Mouse (Mus musculus): ENCODE data around the gene Fut1.

GRCm38 (mm10) chr7:45632499-45632898 lies 15.4 kb downstream of the Fut1 start:
- TF ChIP-seq CTCF (conservative IDR thresholded peaks at IDR 0.05; ENCODE audit: insufficient read depth, insufficient read length, low read depth, low read length) (no peak; the same call in 1 of the 2 replicates), POLR2A (IDR thresholded peaks at IDR 0.05; ENCODE audit: low read depth, low read length) (no peak)

Measured in kidney, adult 2 months (tissue).